Mouse (Mus musculus) ES-E14 (cell line): ENCODE measurements around the gene Btrc. TPM values are rescaled to one million over a fixed set of nuclear protein-coding genes. Genes with fewer than 3 reads are reported as not detected.

Experiments
- DNase-seq: peaks from one replicate; pipeline ENCODE4 v3.0.0-alpha.2; 2013; ENCODE audit warnings: low read depth, low spot score
- H3K27ac ChIP-seq: 2 replicates; pipeline ENCODE4 v1.5.1; 2012; ENCODE audit warnings: low read depth, mild to moderate bottlenecking, low read length, moderate library complexity, mixed read lengths; ENCODE audit not compliant: poor library complexity, insufficient read depth, severe bottlenecking
- H3K36me3 ChIP-seq: 2 replicates; pipeline ENCODE4 v1.6.1; 2012; ENCODE audit warnings: mild to moderate bottlenecking, low read length, moderate library complexity, mixed read lengths; ENCODE audit not compliant: control insufficient read depth, poor library complexity, insufficient read depth, severe bottlenecking
- H3K4me1 ChIP-seq, 2 experiments: fragments of 150-350 bp in 1 of 2; sonication (generic) in 1 of 2; 2 replicates each; pipeline ENCODE4 v1.6.1; 2012; ENCODE audit warnings: low read length in 2 of 2, mild to moderate bottlenecking in 1 of 2, mixed read lengths in 1 of 2; ENCODE audit not compliant: control insufficient read depth in 2 of 2, insufficient read depth in 2 of 2, poor library complexity in 1 of 2
- H3K4me3 ChIP-seq, 2 experiments: fragments of 150-350 bp in 1 of 2; sonication (generic) in 1 of 2; 2 replicates each; pipeline ENCODE4 v1.5.1; 2012; ENCODE audit warnings: low read length in 2 of 2, low read depth in 1 of 2, mild to moderate bottlenecking in 1 of 2, mixed read lengths in 1 of 2; ENCODE audit not compliant: insufficient read depth in 1 of 2, poor library complexity in 1 of 2, severe bottlenecking in 1 of 2
- H3K9ac ChIP-seq: 2 replicates; pipeline ENCODE4 v1.6.1; 2012; ENCODE audit warnings: low read depth, mild to moderate bottlenecking, low read length, mixed read lengths; ENCODE audit not compliant: poor library complexity, insufficient read depth, severe bottlenecking
- H3K9me3 ChIP-seq: fragments of 150-350 bp; sonication (generic); 2 replicates; pipeline ENCODE4 v1.6.1; 2012; ENCODE audit warnings: low read depth, mild to moderate bottlenecking, low read length; ENCODE audit not compliant: control insufficient read depth, insufficient read depth
- CHD2 ChIP-seq: IDR thresholded peaks from 2 replicates; pipeline ENCODE4 v1.6.1; 2014; ENCODE audit warnings: mild to moderate bottlenecking, low read depth, low read length, inconsistent platforms
- HCFC1 ChIP-seq: IDR thresholded peaks from 2 replicates; pipeline ENCODE4 v1.6.1; 2012; ENCODE audit warnings: low read length, inconsistent platforms, borderline replicate concordance; ENCODE audit not compliant: insufficient read depth
- MAFK ChIP-seq: IDR thresholded peaks from 2 replicates; pipeline ENCODE4 v1.6.1; 2014; ENCODE audit warnings: mild to moderate bottlenecking, low read depth, low read length, inconsistent platforms; ENCODE audit not compliant: insufficient read depth
- ZC3H11A ChIP-seq: IDR thresholded peaks from 2 replicates; pipeline ENCODE4 v1.6.1; 2012; ENCODE audit warnings: low read depth, mild to moderate bottlenecking, inconsistent platforms, low read length, borderline replicate concordance
- ZNF384 ChIP-seq: IDR thresholded peaks from 2 replicates; pipeline ENCODE4 v1.6.1; 2012; ENCODE audit warnings: low read depth, low read length, inconsistent platforms
- in situ Hi-C, 2 experiments: fragments of 600-800 bp; cut with MboI; formaldehyde crosslinking; loops; one replicate each; pipeline ENCODE4 v1.15.1; 2025; ENCODE audit warnings: low sequenced_read_pairs in 2 of 2, inconsistent platforms in 1 of 2; ENCODE audit not compliant: unreplicated experiment in 2 of 2
- total RNA-seq: library from RNA; depleted of rRNA; stranded (reverse); fragments of 300-350 nt; gene quantifications from 2 replicates; pipeline ENCODE4 v1.2.3, GENCODE M21; 2012

The Btrc gene
- total RNA-seq, 1 experiment: 17.4 TPM

DNA sequence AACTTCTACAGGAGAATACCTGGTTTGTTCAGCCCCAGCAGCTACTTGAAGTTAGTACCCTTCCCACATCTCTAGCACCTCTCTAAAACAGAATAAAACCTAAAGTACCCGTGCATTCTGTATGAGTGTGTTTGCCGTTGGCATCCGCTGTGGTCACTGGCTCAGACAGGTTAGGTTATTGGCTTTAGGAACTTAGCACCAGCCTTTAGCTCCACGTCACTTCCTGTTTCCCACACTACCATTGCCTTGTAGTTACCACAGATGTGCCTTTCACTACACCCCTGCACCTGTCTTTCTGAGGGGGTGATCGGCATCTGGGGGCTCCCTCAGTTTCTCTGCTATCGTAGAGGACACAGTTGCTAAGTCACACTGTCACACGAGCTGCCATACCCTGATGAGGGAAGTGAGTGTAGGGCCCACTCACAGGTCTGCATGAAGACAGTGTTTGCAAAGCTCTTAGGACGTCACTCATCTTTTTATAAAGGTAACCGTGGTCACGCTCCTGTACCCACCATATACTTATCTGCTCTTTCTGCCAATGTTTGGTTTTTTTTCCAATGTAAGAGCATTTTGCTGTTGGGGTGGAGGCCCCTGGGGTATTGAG lies 164.5 kb downstream of the Btrc start:
- peaks cover 10% of the 10 kb centered on the region; the same call in 1 of the 2 replicates for H3K36me3 ChIP-seq

GRCm38 (mm10) chr19:45529294-45529693 lies 165.8 kb downstream of the Btrc start:
- H3K4me3 ChIP-seq: no peak overlapping the region
- no peak for DNase-seq
- peaks cover 0 to 1% of the 10 kb centered on the region in 2 experiments; a peak in 1 of 4 replicates for H3K4me1 ChIP-seq
- H3K9me3 ChIP-seq: no peaks in the 10 kb centered on the region
- no peak for TF ChIP-seq ZC3H11A
- TF ChIP-seq HCFC1: no peak
- no peak for TF ChIP-seq MAFK
- TF ChIP-seq CHD2: no peak
- no peak for TF ChIP-seq ZNF384
- no peak overlapping the region for H3K27ac ChIP-seq
- H3K36me3 ChIP-seq: peaks cover 10% of the 10 kb centered on the region; the same call in 1 of the 2 replicates
- in situ Hi-C loops: no loop called here
- H3K9ac ChIP-seq: no peak overlapping the region

More for the DNA sequence above, 164.5 kb downstream of the Btrc start:
- no peak for DNase-seq
- Histone ChIP-seq H3K9ac (no peak overlapping the region), H3K27ac (no peak overlapping the region), H3K4me3 (no peak overlapping the region), H3K9me3 (no peaks in the 10 kb centered on the region), H3K4me1 (peaks cover 0 to 1% of the 10 kb centered on the region in 2 experiments; a peak in 1 of 4 replicates)
- in situ Hi-C loops: no loop called here
- TF ChIP-seq ZC3H11A: no peak
- no peak for TF ChIP-seq CHD2
- TF ChIP-seq MAFK: no peak
- TF ChIP-seq HCFC1: no peak

DNA sequence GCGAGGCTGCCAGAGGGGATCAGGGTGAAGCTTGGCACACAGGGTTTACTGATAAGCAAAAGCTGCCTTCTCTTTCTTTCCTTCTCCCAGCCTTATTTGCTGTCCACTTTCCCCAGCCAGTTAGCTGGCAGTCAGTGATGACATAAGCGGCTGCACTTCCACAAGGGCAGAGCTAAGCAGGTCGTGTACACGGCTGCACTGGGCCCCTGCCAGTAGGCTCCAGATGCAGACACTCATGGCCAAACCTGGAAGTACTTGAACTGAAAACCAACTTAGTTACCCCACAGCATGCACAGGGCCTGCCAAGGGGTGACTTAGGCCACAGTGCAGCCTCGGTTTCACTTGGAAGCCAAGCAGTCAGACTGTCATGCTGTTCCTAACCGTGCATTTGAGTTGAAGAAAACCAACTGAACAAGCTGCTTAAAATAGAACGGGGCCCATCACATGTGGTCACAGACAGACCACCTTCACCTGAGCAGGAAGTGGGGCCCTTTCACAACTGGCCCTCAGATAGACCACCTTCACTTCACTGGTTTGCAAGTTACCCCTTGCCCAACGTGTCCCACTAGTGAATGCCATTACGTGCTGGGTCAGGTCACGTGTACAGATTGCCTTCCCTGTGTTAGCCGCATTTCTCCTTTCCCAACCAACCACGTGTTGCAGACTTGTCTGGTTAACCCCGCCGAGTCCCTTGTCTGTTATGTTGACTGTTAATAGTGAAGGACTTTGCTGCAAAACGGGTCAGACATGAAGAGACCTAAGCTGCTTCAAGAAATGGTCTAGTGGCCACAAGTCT lies 166.9 kb downstream of the Btrc start:
- H3K27ac ChIP-seq: no peak overlapping the region
- H3K4me1 ChIP-seq: peaks cover 0 to 1% of the 10 kb centered on the region in 2 experiments; a peak in 1 of 4 replicates
- H3K9ac ChIP-seq: no peak overlapping the region
- no peak for DNase-seq
- H3K4me3 ChIP-seq: no peak overlapping the region
- H3K36me3 ChIP-seq: peaks cover 10% of the 10 kb centered on the region; the same call in 1 of the 2 replicates
- H3K9me3 ChIP-seq: no peaks in the 10 kb centered on the region
- TF ChIP-seq ZC3H11A (no peak), MAFK (no peak), CHD2 (no peak), ZNF384 (no peak), HCFC1 (no peak)
- in situ Hi-C loops: no loop called here

DNA sequence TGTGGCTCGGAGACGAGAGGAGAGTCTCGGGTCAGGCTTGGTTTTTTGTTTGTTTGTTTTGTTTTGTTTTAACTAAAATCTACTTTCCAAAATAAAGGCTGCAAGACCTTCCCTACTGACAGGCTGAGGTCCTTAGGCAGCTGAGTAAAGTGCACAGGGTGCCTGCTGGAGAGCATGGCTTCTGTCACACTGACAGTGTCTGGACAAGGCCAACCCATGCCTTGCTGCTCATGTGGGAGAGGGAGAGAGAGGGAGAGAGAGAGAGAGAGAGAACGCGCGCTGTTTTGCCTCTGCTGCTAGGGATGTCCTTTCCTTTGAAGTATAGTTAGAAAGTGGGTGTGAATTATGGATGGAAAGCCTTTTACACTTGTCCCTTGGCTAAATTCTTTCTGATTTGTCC lies 168.0 kb downstream of the Btrc start:
- H3K4me1 ChIP-seq: peaks cover 0 to 1% of the 10 kb centered on the region in 2 experiments; a peak in 1 of 4 replicates
- no peaks in the 10 kb centered on the region for H3K9me3 ChIP-seq
- H3K27ac ChIP-seq: no peak overlapping the region
- no peak overlapping the region for H3K4me3 ChIP-seq
- in situ Hi-C loops: no loop called here
- H3K9ac ChIP-seq: no peak overlapping the region
- DNase-seq: no peak
- TF ChIP-seq ZNF384 (no peak), CHD2 (no peak), ZC3H11A (no peak), HCFC1 (no peak), MAFK (no peak)
- peaks cover 10% of the 10 kb centered on the region; the same call in 1 of the 2 replicates for H3K36me3 ChIP-seq
